Mouse (Mus musculus): ENCODE data around the gene Minos1. TPM values are rescaled to one million over a fixed set of nuclear protein-coding genes. Genes with fewer than 3 reads are reported as not detected.

The Minos1 gene
- polyA plus RNA-seq, 1 experiment, result 180 TPM

DNA sequence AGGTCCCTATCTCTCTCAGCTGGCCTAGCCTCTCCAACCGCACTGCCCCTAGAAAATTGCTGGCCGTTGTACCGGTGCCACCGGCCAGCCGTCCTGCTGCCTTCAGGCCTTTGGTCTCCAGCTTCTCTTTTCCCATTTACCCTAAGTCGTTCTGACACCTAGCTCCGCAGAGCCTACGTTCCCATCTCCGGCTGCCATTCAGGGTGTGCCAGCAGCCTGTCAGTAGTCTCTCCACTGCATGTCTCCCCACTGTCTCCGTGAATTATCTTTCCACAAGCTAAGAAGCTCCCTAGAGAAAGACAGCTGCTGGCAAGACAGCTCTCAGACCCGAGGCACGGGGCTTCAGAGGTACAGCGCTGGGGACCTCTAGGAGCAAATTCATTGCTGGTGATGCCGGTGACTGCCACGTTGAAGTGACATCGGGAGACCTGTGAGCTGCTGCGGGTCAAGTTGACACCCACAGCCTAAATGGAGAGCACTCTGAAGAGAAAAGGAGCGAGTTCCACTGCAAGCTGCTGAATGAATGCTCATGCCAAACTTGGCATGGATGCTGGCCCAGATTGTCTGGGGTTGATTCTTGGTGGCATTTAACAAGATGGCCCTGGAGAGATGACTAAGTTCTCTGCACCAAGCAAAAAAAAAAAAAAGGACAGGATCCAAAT, 49.5 kb downstream of the Minos1 start:
- Histone ChIP-seq H3K4me1 (ENCODE audit: control insufficient read depth, insufficient read depth, low read length) (peaks cover 3% of the 10 kb centered on the region; the same call in 1 of the 2 replicates), H3K27ac (ENCODE audit: insufficient read depth, low read length) (no peak overlapping the region), H3K4me3 (ENCODE audit: insufficient read depth, low read length) (no peak overlapping the region)
- TF ChIP-seq CTCF (IDR thresholded peaks at IDR 0.05; ENCODE audit: extremely low read depth, insufficient read depth, low read length), result no peak
- no peak for TF ChIP-seq POLR2A (IDR thresholded peaks at IDR 0.05; ENCODE audit: extremely low read depth, insufficient read depth, low read length)

DNA sequence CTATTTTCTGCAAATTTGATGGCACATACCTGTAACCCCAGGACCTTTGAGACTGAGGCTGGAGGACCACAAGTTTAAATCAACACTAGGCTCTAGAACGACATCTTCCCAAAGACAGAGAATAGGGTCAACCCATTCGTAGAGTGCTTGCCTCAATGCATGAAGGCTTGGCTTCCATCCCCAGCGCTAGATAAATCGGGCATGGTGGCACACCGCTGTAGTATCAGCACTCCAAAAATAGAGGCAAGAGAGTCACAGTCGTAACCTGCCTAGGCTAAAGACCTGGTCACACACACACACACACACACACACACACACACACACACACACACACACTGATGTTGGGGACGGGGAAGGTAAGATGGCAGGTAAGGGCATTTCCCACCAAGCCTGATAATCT, 50.7 kb downstream of the Minos1 start:
- Histone ChIP-seq H3K4me1 (ENCODE audit: control insufficient read depth, insufficient read depth, low read length) (peaks cover 3% of the 10 kb centered on the region; the same call in 1 of the 2 replicates), H3K4me3 (ENCODE audit: insufficient read depth, low read length) (no peak overlapping the region), H3K27ac (ENCODE audit: insufficient read depth, low read length) (no peak overlapping the region)
- no peak for TF ChIP-seq POLR2A (IDR thresholded peaks at IDR 0.05; ENCODE audit: extremely low read depth, insufficient read depth, low read length)
- TF ChIP-seq CTCF (IDR thresholded peaks at IDR 0.05; ENCODE audit: extremely low read depth, insufficient read depth, low read length), result no peak

DNA sequence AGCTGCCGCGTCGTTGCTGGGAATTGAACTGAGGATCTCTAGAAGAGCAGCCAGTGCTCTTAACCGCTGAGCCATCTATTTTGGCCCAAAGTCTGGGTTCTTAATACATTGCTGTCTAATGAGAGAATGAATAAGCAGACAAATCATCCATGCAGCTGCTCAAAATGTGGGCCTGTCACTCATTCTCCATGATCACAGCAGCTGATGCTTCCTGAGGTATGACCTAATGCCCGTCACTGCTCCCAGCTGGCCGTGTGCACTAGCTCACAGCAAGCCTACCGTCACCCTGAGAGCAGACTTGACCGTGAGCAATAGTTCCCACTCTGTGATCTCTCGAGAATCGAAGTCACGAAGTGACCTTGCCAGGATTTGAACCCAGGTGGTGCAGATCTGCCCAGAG, 51.5 kb downstream of the Minos1 start:
- Histone ChIP-seq H3K4me1 (ENCODE audit: control insufficient read depth, insufficient read depth, low read length) (peaks cover 3% of the 10 kb centered on the region; the same call in 1 of the 2 replicates), H3K27ac (ENCODE audit: insufficient read depth, low read length) (no peak overlapping the region), H3K4me3 (ENCODE audit: insufficient read depth, low read length) (no peak overlapping the region)
- TF ChIP-seq CTCF (IDR thresholded peaks at IDR 0.05; ENCODE audit: extremely low read depth, insufficient read depth, low read length), result no peak
- TF ChIP-seq POLR2A (IDR thresholded peaks at IDR 0.05; ENCODE audit: extremely low read depth, insufficient read depth, low read length), result no peak

DNA sequence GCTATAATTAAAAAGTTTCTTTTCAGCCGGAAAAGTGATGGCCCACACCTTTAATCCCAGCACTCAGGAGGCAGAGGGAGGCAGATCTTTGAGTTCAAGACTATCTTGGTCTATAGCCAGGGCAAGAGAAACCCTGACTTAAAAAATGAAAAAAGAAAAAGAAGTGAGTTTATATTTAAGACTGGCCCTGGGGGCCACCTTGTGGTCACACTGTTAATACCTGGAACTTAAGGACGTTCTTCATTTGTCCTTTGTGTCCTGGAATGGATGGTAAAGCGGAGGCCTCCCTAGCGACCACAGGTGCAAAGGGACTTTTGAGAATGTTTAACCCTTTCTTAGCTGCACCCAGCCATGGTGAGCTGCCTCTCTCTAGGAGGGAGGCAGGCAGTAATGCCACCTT, 52.2 kb downstream of the Minos1 start:
- TF ChIP-seq POLR2A (IDR thresholded peaks at IDR 0.05; ENCODE audit: extremely low read depth, insufficient read depth, low read length) (no peak), CTCF (IDR thresholded peaks at IDR 0.05; ENCODE audit: extremely low read depth, insufficient read depth, low read length) (peak; percentile 13; the same call in 1 of the 2 replicates)
- no peak overlapping the region for H3K4me3 ChIP-seq (ENCODE audit: insufficient read depth, low read length)

DNA sequence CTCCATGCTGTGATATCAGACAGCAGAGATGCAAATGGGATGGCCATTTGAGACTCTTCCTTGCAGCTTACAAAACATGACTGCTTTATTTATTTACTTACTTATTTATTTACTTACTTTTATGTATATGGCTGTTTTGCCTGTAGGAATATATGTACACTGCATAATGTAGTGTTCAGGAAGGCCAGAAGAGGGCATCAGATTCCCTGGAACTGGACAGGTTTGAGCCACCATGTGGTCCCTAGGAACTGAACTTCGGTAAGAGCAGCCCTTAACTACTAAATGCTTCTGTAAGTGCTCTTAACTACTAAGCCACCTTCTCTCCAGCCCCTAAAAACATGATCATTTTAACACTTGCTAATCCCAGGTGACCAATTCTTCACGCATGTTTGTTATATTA, 52.6 kb downstream of the Minos1 start:
- Histone ChIP-seq H3K4me1 (ENCODE audit: control insufficient read depth, insufficient read depth, low read length) (peaks cover 3% of the 10 kb centered on the region; the same call in 1 of the 2 replicates), H3K4me3 (ENCODE audit: insufficient read depth, low read length) (no peak overlapping the region), H3K27ac (ENCODE audit: insufficient read depth, low read length) (no peak overlapping the region)
- TF ChIP-seq CTCF (IDR thresholded peaks at IDR 0.05; ENCODE audit: extremely low read depth, insufficient read depth, low read length) (peak; percentile 45), POLR2A (IDR thresholded peaks at IDR 0.05; ENCODE audit: extremely low read depth, insufficient read depth, low read length) (no peak)

More for the DNA sequence above, 52.2 kb downstream of the Minos1 start:
- Histone ChIP-seq H3K27ac (ENCODE audit: insufficient read depth, low read length) (no peak overlapping the region), H3K4me1 (ENCODE audit: control insufficient read depth, insufficient read depth, low read length) (peaks cover 3% of the 10 kb centered on the region; the same call in 1 of the 2 replicates)

DNA sequence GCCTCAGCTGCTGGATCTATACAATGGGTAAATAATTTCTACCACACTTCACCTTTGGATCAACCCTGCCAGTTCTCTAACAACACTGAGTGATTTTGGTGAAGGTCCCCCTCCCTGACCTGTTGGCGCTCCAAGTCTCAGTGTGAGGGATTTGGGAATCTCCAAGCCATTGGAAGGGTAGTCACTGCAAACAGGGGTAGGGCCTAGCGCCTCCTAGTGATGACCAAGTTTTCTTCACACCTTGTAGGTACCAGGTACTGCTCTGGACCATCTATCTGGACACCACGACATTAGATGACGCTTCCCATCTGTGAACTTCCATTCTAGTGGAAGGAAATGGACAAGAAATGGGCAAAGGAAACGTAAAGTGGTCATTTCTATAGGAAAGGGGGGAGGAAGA, 55.0 kb downstream of the Minos1 start:
- Histone ChIP-seq H3K4me3 (ENCODE audit: insufficient read depth, low read length) (peak overlapping the region; percentile 76), H3K4me1 (ENCODE audit: control insufficient read depth, insufficient read depth, low read length) (no peaks in the 10 kb centered on the region; the same call in 1 of the 2 replicates), H3K27ac (ENCODE audit: insufficient read depth, low read length) (no peak overlapping the region)
- TF ChIP-seq CTCF (IDR thresholded peaks at IDR 0.05; ENCODE audit: extremely low read depth, insufficient read depth, low read length) (peak; percentile 62), POLR2A (IDR thresholded peaks at IDR 0.05; ENCODE audit: extremely low read depth, insufficient read depth, low read length) (no peak)

DNA sequence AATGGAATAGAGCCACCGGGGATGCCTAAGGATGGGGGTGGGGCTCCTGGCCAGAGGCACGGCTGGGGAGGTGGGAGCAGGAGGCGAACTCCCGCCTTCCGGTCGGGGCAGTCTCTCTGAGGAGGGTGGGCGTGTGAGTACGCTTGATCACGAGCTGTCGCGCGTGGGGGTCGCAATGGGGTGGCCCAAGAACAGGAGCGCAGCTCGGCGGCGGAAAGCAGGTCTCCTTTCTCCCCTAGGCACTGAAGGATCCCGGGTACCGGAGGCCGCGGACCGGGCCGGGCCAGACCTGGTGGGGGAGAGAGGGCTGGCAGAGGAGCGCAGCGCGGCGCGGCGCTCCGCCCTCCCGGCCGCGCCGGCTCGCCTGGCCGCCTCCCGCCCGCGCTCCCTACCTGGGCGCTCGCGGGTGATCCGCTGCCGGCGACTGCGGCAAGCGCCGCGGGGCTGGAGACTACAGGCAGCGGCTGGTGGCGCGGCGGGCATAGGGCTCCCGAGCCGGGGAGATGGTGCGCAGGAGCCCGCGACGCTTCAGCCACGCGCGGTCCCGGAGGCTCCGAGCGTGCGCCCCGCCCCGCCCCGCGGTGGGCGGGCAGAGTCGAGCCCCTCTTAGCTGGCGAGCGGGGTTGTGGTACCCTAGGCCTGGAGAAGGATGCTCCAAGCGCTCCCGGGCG, 55.7 kb downstream of the Minos1 start, which contains the start of gene Htr6:
Gene Htr6, minus strand, starts transcription at position 530 of the 671 bp plus-strand sequence.
- H3K4me1 ChIP-seq (ENCODE audit: control insufficient read depth, insufficient read depth, low read length), result no peaks in the 10 kb centered on the region; the same call in 1 of the 2 replicates

DNA sequence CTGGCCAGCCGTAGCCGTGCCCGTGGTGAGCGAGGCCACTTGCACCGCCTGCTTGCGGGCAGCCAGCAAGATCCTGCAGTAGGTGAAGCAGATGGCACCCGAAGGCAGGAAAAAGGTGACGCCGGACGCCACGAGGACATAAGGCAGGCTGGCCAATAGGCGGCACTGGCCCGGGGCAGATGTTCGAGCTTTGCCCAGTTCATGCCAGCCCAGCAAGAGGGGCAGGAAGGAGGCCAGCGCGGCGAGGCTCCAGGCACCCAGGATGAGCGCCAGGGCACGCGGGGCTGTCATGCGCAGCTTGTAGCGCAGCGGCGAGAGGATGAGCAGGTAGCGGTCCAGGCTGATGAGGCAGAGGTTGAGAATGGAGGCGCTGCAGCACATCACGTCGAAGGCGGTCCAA, 56.9 kb downstream of the Minos1 start:
- TF ChIP-seq POLR2A (IDR thresholded peaks at IDR 0.05; ENCODE audit: extremely low read depth, insufficient read depth, low read length), result no peak
- no peak for TF ChIP-seq CTCF (IDR thresholded peaks at IDR 0.05; ENCODE audit: extremely low read depth, insufficient read depth, low read length)
- Histone ChIP-seq H3K4me3 (ENCODE audit: insufficient read depth, low read length) (peak overlapping the region; percentile 76), H3K27ac (ENCODE audit: insufficient read depth, low read length) (no peak overlapping the region), H3K4me1 (ENCODE audit: control insufficient read depth, insufficient read depth, low read length) (peaks cover 1% of the 10 kb centered on the region; the same call in 1 of the 2 replicates)

More for the DNA sequence above, 55.7 kb downstream of the Minos1 start, which contains the start of gene Htr6:
- no peak for TF ChIP-seq POLR2A (IDR thresholded peaks at IDR 0.05; ENCODE audit: extremely low read depth, insufficient read depth, low read length)
- TF ChIP-seq CTCF (IDR thresholded peaks at IDR 0.05; ENCODE audit: extremely low read depth, insufficient read depth, low read length), result no peak
- H3K4me3 ChIP-seq (ENCODE audit: insufficient read depth, low read length), result peak within 1 kb of the TSS; percentile 76
- H3K27ac ChIP-seq (ENCODE audit: insufficient read depth, low read length), result peak within 1 kb of the TSS; percentile 47

DNA sequence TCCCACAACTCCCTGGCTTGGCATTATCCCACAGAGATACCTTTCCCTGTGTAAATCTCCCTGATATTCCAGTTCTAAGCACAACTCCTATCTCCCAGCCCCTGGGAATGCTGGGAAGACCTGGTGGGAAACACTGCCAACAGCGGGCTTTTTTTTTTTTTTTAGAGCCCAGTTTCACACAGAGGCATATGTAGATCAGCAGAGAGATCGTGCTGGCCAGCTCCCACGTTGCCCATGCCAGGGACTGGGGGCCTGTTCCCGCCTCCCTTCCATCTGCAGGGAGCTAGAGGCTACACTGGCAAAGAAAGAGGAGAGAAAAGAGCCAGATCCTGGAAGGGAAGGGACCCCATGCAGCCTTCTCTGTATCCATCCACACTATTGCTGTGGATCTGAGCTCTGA, 62.6 kb downstream of the Minos1 start:
- TF ChIP-seq CTCF (IDR thresholded peaks at IDR 0.05; ENCODE audit: extremely low read depth, insufficient read depth, low read length), result no peak
- TF ChIP-seq POLR2A (IDR thresholded peaks at IDR 0.05; ENCODE audit: extremely low read depth, insufficient read depth, low read length), result no peak
- no peak overlapping the region for H3K4me3 ChIP-seq (ENCODE audit: insufficient read depth, low read length)
- H3K4me1 ChIP-seq (ENCODE audit: control insufficient read depth, insufficient read depth, low read length), result peaks cover 5% of the 10 kb centered on the region
- H3K27ac ChIP-seq (ENCODE audit: insufficient read depth, low read length), result no peak overlapping the region
